Mouse (Mus musculus) megakaryocyte, embryonic 14.5 days (primary cell): ENCODE results near the gene Mat2b.

ENCODE experiments used
- FLI1 ChIP-seq: IDR thresholded peaks from 2 replicates; pipeline ENCODE4 v1.6.1; 2012; ENCODE audit warnings: low read length, inconsistent platforms, mixed read lengths
- GATA1 ChIP-seq: IDR thresholded peaks from 3 replicates; pipeline ENCODE4 v1.6.1; 2012; ENCODE audit warnings: mixed read lengths, low read length, inconsistent platforms, borderline replicate concordance

GRCm38 (mm10) chr11:40744348-40744747 lies 49.3 kb upstream of the Mat2b start:
- TF ChIP-seq FLI1 (no peak), GATA1 (no peak)
